Mouse (Mus musculus): ENCODE results near the gene Pcyt1a.

GRCm38 (mm10) chr16:32513948-32514347 lies 83.2 kb downstream of the Pcyt1a start:
- TF ChIP-seq CTCF (IDR thresholded peaks at IDR 0.05; ENCODE audit: low read depth, low read length) (no peak), POLR2AphosphoS5 (IDR thresholded peaks at IDR 0.05; ENCODE audit: insufficient replicate concordance, low read depth, low read length) (no peak), GATA2 (IDR thresholded peaks at IDR 0.05; ENCODE audit: borderline replicate concordance, low read depth, low read length) (no peak)

Measured in G1E (cell line).